Comparison of ENCODE assay signal across 23 mouse cellular contexts in the genomic region with DNA sequence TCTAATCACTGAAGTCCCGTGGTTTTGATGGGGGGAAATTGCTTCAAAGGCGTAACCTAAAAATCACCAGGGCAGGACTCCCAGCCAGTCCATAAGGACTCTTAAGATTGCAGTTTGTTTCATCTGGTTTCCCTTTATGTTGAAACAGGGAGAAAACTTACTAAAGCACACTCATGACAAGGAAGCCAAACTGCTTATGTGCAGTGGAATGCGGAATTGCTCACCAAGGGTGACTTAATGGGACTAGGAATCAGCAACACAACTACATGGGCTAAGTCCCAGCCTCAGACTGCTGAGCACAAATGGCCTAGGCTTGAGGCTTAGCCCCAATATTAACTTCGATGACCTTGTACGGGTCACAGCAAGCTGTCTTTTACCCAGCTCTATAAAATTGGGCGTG.
DNase-seq lines count a peak whose midpoint lies in the region; ATAC-seq and TF ChIP-seq lines count a peak whose summit lies in the region.
"Had no signal": no experiment of that assay in that cellular context is flagged by ENCODE, and none has a peak within 500 bp of the region (broad histone marks: within the 10 kb centered on the region; RNA-seq: fewer than 3 reads in every experiment).

No protein-coding gene starts in this region.

- peak; percentile 89 for TF ChIP-seq EP300 in lung, postnatal 0 days (IDR thresholded peaks at IDR 0.05)

- H3K4me1 ChIP-seq in lung, embryonic 14.5 days (ENCODE audit: insufficient read depth), result no peaks in the 10 kb centered on the region
- no peaks in the 10 kb centered on the region for H3K4me1 ChIP-seq in lung, postnatal 0 days (ENCODE audit: insufficient read depth, low read depth, low read length)
- H3K4me1 ChIP-seq in limb, embryonic 10.5 days, result no peaks in the 10 kb centered on the region
- H3K4me1 ChIP-seq: embryonic facial prominence, embryonic 10.5 days; embryonic facial prominence, embryonic 13.5 days; forebrain, embryonic 12.5 days; forebrain, embryonic 15.5 days; hindbrain, embryonic 12.5 days; hindbrain, embryonic 15.5 days had no signal

- no peak overlapping the region for H3K4me2 ChIP-seq in lung, embryonic 14.5 days
- no peak overlapping the region for H3K4me2 ChIP-seq in lung, postnatal 0 days (replicated peaks; ENCODE audit: low read depth, low read length)
- H3K4me2 ChIP-seq: embryonic facial prominence, embryonic 13.5 days; forebrain, embryonic 12.5 days; forebrain, embryonic 15.5 days; heart, embryonic 11.5 days; hindbrain, embryonic 12.5 days; hindbrain, embryonic 15.5 days had no signal

- peak; percentile 36 for DNase-seq in heart, adult 11 months
- DNase-seq in heart, adult 18-20 months, result no peak
- peak; percentile 15 for DNase-seq in lung, embryonic 14.5 days
- DNase-seq in lung, postnatal 14 days, result no peak
- peak; percentile 92 for DNase-seq in lung, postnatal 0 days (ENCODE audit: low spot score)
- DNase-seq in limb, embryonic 10.5 days (ENCODE audit: low spot score), result no peak
- DNase-seq: adrenal gland, adult 8-10 months; adrenal gland, postnatal 25 days; cerebellum, adult 11-12 months; cerebellum, adult 8-10 months; cerebellum, postnatal 10 days; cerebellum, postnatal 36 days; embryo, embryonic 11 days; gastrocnemius, postnatal 25 days had no signal

- no peak for ATAC-seq in lung, embryonic 14.5 days (ENCODE audit: insufficient read depth)
- ATAC-seq in lung, postnatal 0 days, result peak; percentile 96
- ATAC-seq: activated CD4-positive, CD25-positive, alpha-beta regulatory T cell, adult 4 months; forebrain, embryonic 15.5 days had no signal

- no peak overlapping the region for H3K9ac ChIP-seq in lung, embryonic 14.5 days
- H3K9ac ChIP-seq in lung, postnatal 0 days (replicated peaks; ENCODE audit: low read depth), result no peak overlapping the region
- H3K9ac ChIP-seq: embryonic facial prominence, embryonic 13.5 days; forebrain, embryonic 12.5 days; forebrain, embryonic 15.5 days; hindbrain, embryonic 12.5 days; hindbrain, embryonic 15.5 days had no signal

- 79% methylated on average over 6 of the region's 6 CpGs for WGBS in lung, embryonic 14.5 days
- 59% methylated on average over 6 of the region's 6 CpGs for WGBS in lung, postnatal 0 days
- 88% methylated on average over 6 of the region's 6 CpGs for WGBS in limb, embryonic 10.5 days

- H3K4me3 ChIP-seq in lung, embryonic 14.5 days (ENCODE audit: low read depth, low read length), result no peak overlapping the region
- H3K4me3 ChIP-seq in lung, postnatal 0 days (ENCODE audit: low read depth, low read length), result no peak overlapping the region
- no peak overlapping the region for H3K4me3 ChIP-seq in limb, embryonic 10.5 days
- H3K4me3 ChIP-seq: embryonic facial prominence, embryonic 10.5 days; embryonic facial prominence, embryonic 13.5 days; erythroblast, embryonic 14.5 days; forebrain, embryonic 12.5 days; forebrain, embryonic 15.5 days; hindbrain, embryonic 12.5 days; hindbrain, embryonic 15.5 days had no signal

- TF ChIP-seq CTCF in lung, embryonic 14.5 days (IDR thresholded peaks at IDR 0.05; ENCODE audit: low read depth), result no peak
- no peak for TF ChIP-seq CTCF in lung, postnatal 0 days (IDR thresholded peaks at IDR 0.05)

- H3K9me3 ChIP-seq in lung, embryonic 14.5 days (ENCODE audit: low read depth, low read length), result no peaks in the 10 kb centered on the region
- no peaks in the 10 kb centered on the region for H3K9me3 ChIP-seq in lung, postnatal 0 days (ENCODE audit: low read length)
- H3K9me3 ChIP-seq in limb, embryonic 10.5 days (replicated peaks), result no peaks in the 10 kb centered on the region
- H3K9me3 ChIP-seq: embryonic facial prominence, embryonic 10.5 days; embryonic facial prominence, embryonic 13.5 days; forebrain, embryonic 12.5 days; forebrain, embryonic 15.5 days; hindbrain, embryonic 15.5 days had no signal

- no peaks in the 10 kb centered on the region for H3K36me3 ChIP-seq in lung, embryonic 14.5 days (ENCODE audit: insufficient read depth)
- no peaks in the 10 kb centered on the region for H3K36me3 ChIP-seq in lung, postnatal 0 days (ENCODE audit: insufficient read depth, low read length)
- no peaks in the 10 kb centered on the region for H3K36me3 ChIP-seq in limb, embryonic 10.5 days
- H3K36me3 ChIP-seq: embryonic facial prominence, embryonic 10.5 days; embryonic facial prominence, embryonic 13.5 days; forebrain, embryonic 12.5 days; forebrain, embryonic 15.5 days; hindbrain, embryonic 12.5 days; hindbrain, embryonic 15.5 days had no signal

- H3K27ac ChIP-seq in lung, embryonic 14.5 days (ENCODE audit: low read depth), result no peak overlapping the region
- H3K27ac ChIP-seq in lung, postnatal 0 days (ENCODE audit: low read length), result 0 out of 2 replicates have a peak overlapping the region, but pooled peaks have one; percentile 47
- no peak overlapping the region for H3K27ac ChIP-seq in limb, embryonic 10.5 days
- H3K27ac ChIP-seq: embryonic facial prominence, embryonic 10.5 days; embryonic facial prominence, embryonic 13.5 days; forebrain, embryonic 12.5 days; forebrain, embryonic 15.5 days; hindbrain, embryonic 12.5 days; hindbrain, embryonic 15.5 days had no signal

- H3K27me3 ChIP-seq in lung, embryonic 14.5 days (ENCODE audit: insufficient read depth, low read length), result no peaks in the 10 kb centered on the region
- H3K27me3 ChIP-seq in lung, postnatal 0 days (replicated peaks; ENCODE audit: insufficient read depth, low read length), result no peaks in the 10 kb centered on the region
- no peaks in the 10 kb centered on the region for H3K27me3 ChIP-seq in limb, embryonic 10.5 days (ENCODE audit: low read depth, poor library complexity, severe bottlenecking)
- H3K27me3 ChIP-seq: embryonic facial prominence, embryonic 13.5 days; forebrain, embryonic 12.5 days; forebrain, embryonic 15.5 days; hindbrain, embryonic 12.5 days; hindbrain, embryonic 15.5 days had no signal

Comparison
In these comparisons a context has a peak if more than half of its experiments do, and no peak if none do; other contexts are left out.
1. DNase-seq: peak in heart, adult 11 months (single experiment), lung, embryonic 14.5 days (single experiment) and lung, postnatal 0 days (single experiment); none in heart, adult 18-20 months (0 of 2), lung, postnatal 14 days (single experiment) and limb, embryonic 10.5 days (single experiment).